Mouse (Mus musculus) brain, embryonic 14.5 days (tissue): ENCODE results near the gene Tmco4.

Experiments used
- CTCF ChIP-seq: fragments of 200-500 bp; IDR thresholded peaks from 2 replicates; pipeline ENCODE4 v1.5.1; 2012; ENCODE audit warnings: inconsistent platforms, mild to moderate bottlenecking, moderate library complexity, borderline replicate concordance; ENCODE audit not compliant: insufficient read depth, insufficient read length; ENCODE audit errors: extremely low read depth
- POLR2A ChIP-seq: fragments of 200-500 bp; IDR thresholded peaks from 2 replicates; pipeline ENCODE4 v1.6.1; 2012; ENCODE audit warnings: mild to moderate bottlenecking, inconsistent platforms, borderline replicate concordance; ENCODE audit not compliant: poor library complexity, insufficient read depth, insufficient read length, severe bottlenecking; ENCODE audit errors: extremely low read depth

DNA sequence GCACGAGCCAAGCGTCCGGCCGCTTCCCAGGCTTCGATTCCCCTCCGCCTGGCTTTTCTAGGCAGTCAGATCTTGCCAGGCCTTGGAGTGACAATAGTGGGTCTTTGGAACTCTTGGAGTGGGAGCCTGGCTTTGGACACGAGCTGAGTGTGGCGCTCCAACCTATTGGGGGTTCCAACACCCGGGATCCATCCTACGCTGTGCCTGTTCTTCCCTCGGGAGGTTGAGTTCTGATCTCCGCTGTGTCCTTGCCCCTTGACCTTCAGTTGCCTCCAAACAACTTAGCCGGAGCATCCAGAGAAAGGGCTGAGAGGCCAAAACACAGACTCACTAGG is 120.5 kb downstream of the Tmco4 start:
- no peak for TF ChIP-seq POLR2A
- TF ChIP-seq CTCF = no peak
